8 mouse cellular contexts compared by ENCODE assay signal in genomic region chr11:59209580-59209979, GRCm38 (mm10). TPM values are rescaled to one million over a fixed set of nuclear protein-coding genes. Genes with fewer than 3 reads are reported as not detected.
DNase-seq lines count a peak whose midpoint lies in the region; ATAC-seq lines count a peak whose summit lies in the region.

No protein-coding gene starts in this region.

- 78% methylated on average over 5 of the region's 5 CpGs for WGBS in kidney, embryonic 14.5 days
- WGBS in embryonic facial prominence, embryonic 10.5 days: 85% methylated on average over 5 of the region's 5 CpGs
- WGBS in hindbrain, embryonic 15.5 days: 44% methylated on average over 5 of the region's 5 CpGs
- WGBS in midbrain, embryonic 14.5 days: 55% methylated on average over 5 of the region's 5 CpGs

- H3K4me1 ChIP-seq in kidney, embryonic 14.5 days (ENCODE audit: control insufficient read depth, insufficient read depth, low read length): peaks cover 9% of the 10 kb centered on the region
- H3K4me1 ChIP-seq in embryonic facial prominence, embryonic 10.5 days: peaks cover 23% of the 10 kb centered on the region
- peaks cover 26% of the 10 kb centered on the region for H3K4me1 ChIP-seq in hindbrain, embryonic 15.5 days (replicated peaks)
- H3K4me1 ChIP-seq in midbrain, embryonic 14.5 days (ENCODE audit: control insufficient read depth, insufficient read depth, low read length): peaks cover 11% of the 10 kb centered on the region

- peaks cover 49% of the 10 kb centered on the region for H3K36me3 ChIP-seq in kidney, embryonic 14.5 days (ENCODE audit: control insufficient read depth, insufficient read depth, low read length)
- peaks cover 86% of the 10 kb centered on the region for H3K36me3 ChIP-seq in embryonic facial prominence, embryonic 10.5 days (replicated peaks)
- H3K36me3 ChIP-seq in hindbrain, embryonic 15.5 days: peaks cover 35% of the 10 kb centered on the region
- peaks cover 49% of the 10 kb centered on the region for H3K36me3 ChIP-seq in midbrain, embryonic 14.5 days (ENCODE audit: control insufficient read depth, insufficient read depth, low read length)

- no peaks in the 10 kb centered on the region for H3K9me3 ChIP-seq in kidney, embryonic 14.5 days (ENCODE audit: control insufficient read depth, low read length)
- H3K9me3 ChIP-seq in embryonic facial prominence, embryonic 10.5 days: no peaks in the 10 kb centered on the region
- H3K9me3 ChIP-seq in hindbrain, embryonic 15.5 days: no peaks in the 10 kb centered on the region
- no peaks in the 10 kb centered on the region for H3K9me3 ChIP-seq in midbrain, embryonic 14.5 days (ENCODE audit: control insufficient read depth, low read length)

- no peak for DNase-seq in kidney, adult 18-20 months
- no peak for DNase-seq in embryonic facial prominence, embryonic 10.5 days (ENCODE audit: low spot score)
- DNase-seq in midbrain, embryonic 14.5 days: peak; percentile 26
- DNase-seq in frontal cortex, postnatal 36 days (ENCODE audit: low spot score in 2 of 2): no peak
- no peak for DNase-seq in spleen, postnatal 4 days (ENCODE audit: low spot score in 2 of 2)

- no peak overlapping the region for H3K9ac ChIP-seq in kidney, embryonic 14.5 days (ENCODE audit: low read depth, low read length)
- no peak overlapping the region for H3K9ac ChIP-seq in hindbrain, embryonic 15.5 days
- H3K9ac ChIP-seq in midbrain, embryonic 14.5 days (replicated peaks; ENCODE audit: low read length): no peak overlapping the region; the same call in 1 of the 2 replicates

- no peaks in the 10 kb centered on the region for H3K27me3 ChIP-seq in kidney, embryonic 14.5 days (ENCODE audit: control insufficient read depth, insufficient read depth, low read length)
- no peaks in the 10 kb centered on the region for H3K27me3 ChIP-seq in embryonic facial prominence, embryonic 10.5 days (replicated peaks; ENCODE audit: low read depth, poor library complexity, severe bottlenecking)
- no peaks in the 10 kb centered on the region for H3K27me3 ChIP-seq in hindbrain, embryonic 15.5 days
- H3K27me3 ChIP-seq in midbrain, embryonic 14.5 days (ENCODE audit: control insufficient read depth, insufficient read depth, low read length): no peaks in the 10 kb centered on the region

- H3K27ac ChIP-seq in kidney, embryonic 14.5 days (ENCODE audit: low read depth, low read length): peak overlapping the region; percentile 8; the same call in 1 of the 2 replicates
- H3K27ac ChIP-seq in embryonic facial prominence, embryonic 10.5 days (replicated peaks): no peak overlapping the region
- H3K27ac ChIP-seq in hindbrain, embryonic 15.5 days (replicated peaks): no peak overlapping the region
- no peak overlapping the region for H3K27ac ChIP-seq in midbrain, embryonic 14.5 days (replicated peaks; ENCODE audit: low read depth, low read length)

- no peak for ATAC-seq in kidney, embryonic 14.5 days (ENCODE audit: low FRiP score, low TSS enrichment)
- ATAC-seq in hindbrain, embryonic 15.5 days (ENCODE audit: low FRiP score, low read depth): no peak
- no peak for ATAC-seq in midbrain, embryonic 14.5 days (ENCODE audit: low FRiP score, low TSS enrichment)
- no peak for ATAC-seq in activated CD4-positive, CD25-positive, alpha-beta regulatory T cell, adult 4 months

- peak overlapping the region; percentile 87; the same call in 1 of the 2 replicates for H3K4me3 ChIP-seq in kidney, embryonic 14.5 days (ENCODE audit: low read length)
- peak overlapping the region; percentile 77 for H3K4me3 ChIP-seq in embryonic facial prominence, embryonic 10.5 days
- H3K4me3 ChIP-seq in hindbrain, embryonic 15.5 days: peak overlapping the region; percentile 71
- no peak overlapping the region for H3K4me3 ChIP-seq in midbrain, embryonic 14.5 days (replicated peaks; ENCODE audit: low read depth, low read length)

- H3K4me2 ChIP-seq in kidney, embryonic 14.5 days (replicated peaks; ENCODE audit: low read depth, low read length): peak overlapping the region; percentile 85
- peak overlapping the region; percentile 90 for H3K4me2 ChIP-seq in hindbrain, embryonic 15.5 days
- H3K4me2 ChIP-seq in midbrain, embryonic 14.5 days (ENCODE audit: low read length): peak overlapping the region; percentile 86

RNA-seq across cellular contexts. Expression of gene 2310033P09Rik, which starts 1.5 kb away (rescaled TPM):
- polyA plus RNA-seq in kidney, embryonic 14.5 days (2014; fragmentation: Nextera tagmentation; extraction: Ambion mirVana): 36.9 and 41.8 TPM in 2 replicates
- polyA plus RNA-seq in embryonic facial prominence, embryonic 10.5 days (2016; fragmentation: Nextera tagmentation; extraction: Ambion mirVana): 43.9 and 46.0 TPM in 2 replicates
- polyA plus RNA-seq in hindbrain, embryonic 15.5 days (2015; fragmentation: Nextera tagmentation; extraction: Ambion mirVana): 27.7 and 28.6 TPM in 2 replicates
- polyA plus RNA-seq in midbrain, embryonic 14.5 days (2014; fragmentation: Nextera tagmentation; extraction: Ambion mirVana): 23.7 and 26.7 TPM in 2 replicates
- polyA plus RNA-seq in activated CD4-positive, CD25-positive, alpha-beta regulatory T cell, adult 4 months (2017; shearing (Covaris generic)): 10 to 100 TPM; 17.5 to 18.7 TPM

RNA-seq across cellular contexts. Expression of gene Mrpl55, which starts 7.3 kb away (rescaled TPM):
- 113 and 128 TPM in 2 replicates for polyA plus RNA-seq in kidney, embryonic 14.5 days (2014; fragmentation: Nextera tagmentation; extraction: Ambion mirVana)
- polyA plus RNA-seq in embryonic facial prominence, embryonic 10.5 days (2016; fragmentation: Nextera tagmentation; extraction: Ambion mirVana): 119 and 128 TPM in 2 replicates
- polyA plus RNA-seq in hindbrain, embryonic 15.5 days (2015; fragmentation: Nextera tagmentation; extraction: Ambion mirVana): 93.3 and 103 TPM in 2 replicates
- polyA plus RNA-seq in midbrain, embryonic 14.5 days (2014; fragmentation: Nextera tagmentation; extraction: Ambion mirVana): 87.7 and 108 TPM in 2 replicates
- 10 to 100 TPM; 49.4 to 50.0 TPM for polyA plus RNA-seq in activated CD4-positive, CD25-positive, alpha-beta regulatory T cell, adult 4 months (2017; shearing (Covaris generic))

RNA-seq across cellular contexts. Expression of gene Guk1, which starts 17.6 kb away (rescaled TPM):
- polyA plus RNA-seq in kidney, embryonic 14.5 days (2014; fragmentation: Nextera tagmentation; extraction: Ambion mirVana): 132 and 149 TPM in 2 replicates
- 133 and 146 TPM in 2 replicates for polyA plus RNA-seq in embryonic facial prominence, embryonic 10.5 days (2016; fragmentation: Nextera tagmentation; extraction: Ambion mirVana)
- polyA plus RNA-seq in hindbrain, embryonic 15.5 days (2015; fragmentation: Nextera tagmentation; extraction: Ambion mirVana): 245 and 247 TPM in 2 replicates
- 205 and 261 TPM in 2 replicates for polyA plus RNA-seq in midbrain, embryonic 14.5 days (2014; fragmentation: Nextera tagmentation; extraction: Ambion mirVana)
- 10 to 100 TPM; 60.2 to 63.5 TPM for polyA plus RNA-seq in activated CD4-positive, CD25-positive, alpha-beta regulatory T cell, adult 4 months (2017; shearing (Covaris generic))

RNA-seq across cellular contexts. Expression of gene Arf1, which starts 18.5 kb away (rescaled TPM):
- 544 and 644 TPM in 2 replicates for polyA plus RNA-seq in kidney, embryonic 14.5 days (2014; fragmentation: Nextera tagmentation; extraction: Ambion mirVana)
- 645 and 651 TPM in 2 replicates for polyA plus RNA-seq in embryonic facial prominence, embryonic 10.5 days (2016; fragmentation: Nextera tagmentation; extraction: Ambion mirVana)
- 620 and 653 TPM in 2 replicates for polyA plus RNA-seq in hindbrain, embryonic 15.5 days (2015; fragmentation: Nextera tagmentation; extraction: Ambion mirVana)
- 594 and 613 TPM in 2 replicates for polyA plus RNA-seq in midbrain, embryonic 14.5 days (2014; fragmentation: Nextera tagmentation; extraction: Ambion mirVana)
- polyA plus RNA-seq in activated CD4-positive, CD25-positive, alpha-beta regulatory T cell, adult 4 months (2017; shearing (Covaris generic)): 100 to 1,000 TPM; 301 to 312 TPM

RNA-seq across cellular contexts. Expression of gene Gjc2, which starts 26.6 kb away (rescaled TPM):
- 0.11 and 0.28 TPM in 2 replicates for polyA plus RNA-seq in kidney, embryonic 14.5 days (2014; fragmentation: Nextera tagmentation; extraction: Ambion mirVana)
- 0.15 TPM in 1 of 2 replicates, not detected in the other for polyA plus RNA-seq in embryonic facial prominence, embryonic 10.5 days (2016; fragmentation: Nextera tagmentation; extraction: Ambion mirVana)
- 0.30 and 0.39 TPM in 2 replicates for polyA plus RNA-seq in hindbrain, embryonic 15.5 days (2015; fragmentation: Nextera tagmentation; extraction: Ambion mirVana)
- 0.18 TPM in 1 of 2 replicates, not detected in the other for polyA plus RNA-seq in midbrain, embryonic 14.5 days (2014; fragmentation: Nextera tagmentation; extraction: Ambion mirVana)
- not detected for polyA plus RNA-seq in activated CD4-positive, CD25-positive, alpha-beta regulatory T cell, adult 4 months (2017; shearing (Covaris generic))
